Mouse (Mus musculus): ENCODE measurements around the gene Xxylt1. TPM values are rescaled to one million over a fixed set of nuclear protein-coding genes. Genes with fewer than 3 reads are reported as not detected.

The Xxylt1 gene
- total and polyA plus RNA-seq, 3 experiments: 4.0 to 7.4 (median 5.6) TPM

GRCm38 (mm10) chr16:30964411-30964810 is 116.8 kb downstream of the Xxylt1 start:
- Histone ChIP-seq H3K9me3 (replicated peaks) (no peaks in the 10 kb centered on the region), H3K27me3 (ENCODE audit: insufficient read depth, low read length) (no peaks in the 10 kb centered on the region), H3K4me1 (ENCODE audit: insufficient read depth, low read depth, low read length) (peaks cover 2% of the 10 kb centered on the region; the same call in 1 of the 2 replicates), H3K4me3 (ENCODE audit: low read depth, low read length) (no peak overlapping the region), H3K36me3 (replicated peaks) (peaks cover 61% of the 10 kb centered on the region)
- TF ChIP-seq POLR2AphosphoS5 (IDR thresholded peaks at IDR 0.05; ENCODE audit: insufficient replicate concordance, low read depth, low read length): no peak
- no peak for TF ChIP-seq GATA2 (IDR thresholded peaks at IDR 0.05; ENCODE audit: borderline replicate concordance, low read depth, low read length)
- no peak for TF ChIP-seq GATA1 (IDR thresholded peaks at IDR 0.05; ENCODE audit: borderline replicate concordance, low read length)
- TF ChIP-seq TAL1 (conservative IDR thresholded peaks at IDR 0.05; ENCODE audit: low read depth, low read length): no peak
- no peak for TF ChIP-seq CTCF (IDR thresholded peaks at IDR 0.05; ENCODE audit: low read depth, low read length)
- no peak for DNase-seq (ENCODE audit: low spot score)
- ATAC-seq (ENCODE audit: extremely low read depth, insufficient number of reproducible peaks, low FRiP score, poor library complexity, severe bottlenecking): no peak

DNA sequence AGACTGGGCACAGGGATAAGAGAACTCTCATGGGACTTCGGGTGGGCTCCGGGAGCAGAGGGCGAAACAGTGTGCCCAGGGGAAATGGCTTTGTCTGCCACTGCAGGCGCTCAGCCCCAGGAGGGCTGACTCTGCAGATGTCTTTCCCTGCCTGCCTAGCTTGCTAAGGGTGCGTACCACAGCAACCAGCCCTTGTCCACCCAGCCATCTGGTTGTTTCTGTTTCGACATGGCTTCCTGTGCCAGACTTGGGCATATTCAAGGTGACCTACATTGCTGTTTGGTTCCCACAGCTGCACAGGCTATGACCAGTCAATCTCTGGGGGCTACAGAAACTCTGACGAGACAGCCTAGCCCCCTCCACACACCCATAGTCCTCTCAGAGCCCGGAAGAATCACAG is 118.7 kb downstream of the Xxylt1 start:
- ATAC-seq (ENCODE audit: extremely low read depth, insufficient number of reproducible peaks, low FRiP score, poor library complexity, severe bottlenecking) (no peak), DNase-seq (ENCODE audit: low spot score) (no peak)
- Histone ChIP-seq H3K4me3 (ENCODE audit: low read depth, low read length) (no peak overlapping the region), H3K27me3 (ENCODE audit: insufficient read depth, low read length) (no peaks in the 10 kb centered on the region), H3K9me3 (replicated peaks) (no peaks in the 10 kb centered on the region), H3K36me3 (replicated peaks) (peaks cover 57% of the 10 kb centered on the region), H3K4me1 (ENCODE audit: insufficient read depth, low read depth, low read length) (peaks cover 2% of the 10 kb centered on the region; the same call in 1 of the 2 replicates)
- TF ChIP-seq TAL1 (conservative IDR thresholded peaks at IDR 0.05; ENCODE audit: low read depth, low read length): no peak
- TF ChIP-seq GATA1 (IDR thresholded peaks at IDR 0.05; ENCODE audit: borderline replicate concordance, low read length): no peak
- TF ChIP-seq POLR2AphosphoS5 (IDR thresholded peaks at IDR 0.05; ENCODE audit: insufficient replicate concordance, low read depth, low read length): no peak
- TF ChIP-seq GATA2 (IDR thresholded peaks at IDR 0.05; ENCODE audit: borderline replicate concordance, low read depth, low read length): no peak
- TF ChIP-seq CTCF (IDR thresholded peaks at IDR 0.05; ENCODE audit: low read depth, low read length): no peak

DNA sequence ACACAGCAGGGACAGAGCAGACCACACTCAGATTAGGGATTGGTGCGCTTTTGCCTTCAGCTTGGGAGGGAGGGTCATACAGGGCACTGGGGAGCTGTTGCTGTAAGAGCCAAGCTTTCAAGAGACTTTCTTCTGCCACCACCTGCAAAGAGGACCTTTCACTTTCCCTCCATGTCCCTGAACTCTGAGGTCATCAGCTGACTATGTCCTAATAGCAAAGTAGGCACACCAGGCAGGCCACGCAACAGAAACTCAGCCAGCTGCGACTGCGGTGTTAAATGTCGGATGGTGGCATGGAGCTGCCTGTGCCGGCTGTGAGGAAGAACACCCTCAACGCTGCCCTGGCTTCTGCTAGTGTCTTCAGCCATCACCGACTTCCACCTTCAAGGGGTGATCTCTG is 120.1 kb downstream of the Xxylt1 start:
- Histone ChIP-seq H3K4me3 (ENCODE audit: low read depth, low read length) (no peak overlapping the region), H3K27me3 (ENCODE audit: insufficient read depth, low read length) (no peaks in the 10 kb centered on the region), H3K9me3 (replicated peaks) (no peaks in the 10 kb centered on the region), H3K36me3 (replicated peaks) (peaks cover 59% of the 10 kb centered on the region), H3K4me1 (ENCODE audit: insufficient read depth, low read depth, low read length) (no peaks in the 10 kb centered on the region)
- TF ChIP-seq CTCF (IDR thresholded peaks at IDR 0.05; ENCODE audit: low read depth, low read length) (no peak), GATA1 (IDR thresholded peaks at IDR 0.05; ENCODE audit: borderline replicate concordance, low read length) (no peak), TAL1 (conservative IDR thresholded peaks at IDR 0.05; ENCODE audit: low read depth, low read length) (no peak), POLR2AphosphoS5 (IDR thresholded peaks at IDR 0.05; ENCODE audit: insufficient replicate concordance, low read depth, low read length) (no peak), GATA2 (IDR thresholded peaks at IDR 0.05; ENCODE audit: borderline replicate concordance, low read depth, low read length) (no peak)
- no peak for DNase-seq (ENCODE audit: low spot score)
- no peak for ATAC-seq (ENCODE audit: extremely low read depth, insufficient number of reproducible peaks, low FRiP score, poor library complexity, severe bottlenecking)

GRCm38 (mm10) chr16:30960266-30960665 is 121.0 kb downstream of the Xxylt1 start:
- Histone ChIP-seq H3K27me3 (ENCODE audit: insufficient read depth, low read length) (no peaks in the 10 kb centered on the region), H3K36me3 (replicated peaks) (peaks cover 59% of the 10 kb centered on the region), H3K4me1 (ENCODE audit: insufficient read depth, low read depth, low read length) (no peaks in the 10 kb centered on the region), H3K9me3 (replicated peaks) (no peaks in the 10 kb centered on the region), H3K4me3 (ENCODE audit: low read depth, low read length) (no peak overlapping the region)
- no peak for DNase-seq (ENCODE audit: low spot score)
- TF ChIP-seq GATA2 (IDR thresholded peaks at IDR 0.05; ENCODE audit: borderline replicate concordance, low read depth, low read length) (no peak), CTCF (IDR thresholded peaks at IDR 0.05; ENCODE audit: low read depth, low read length) (no peak), POLR2AphosphoS5 (IDR thresholded peaks at IDR 0.05; ENCODE audit: insufficient replicate concordance, low read depth, low read length) (no peak), TAL1 (conservative IDR thresholded peaks at IDR 0.05; ENCODE audit: low read depth, low read length) (no peak), GATA1 (IDR thresholded peaks at IDR 0.05; ENCODE audit: borderline replicate concordance, low read length) (no peak)
- ATAC-seq (ENCODE audit: extremely low read depth, insufficient number of reproducible peaks, low FRiP score, poor library complexity, severe bottlenecking): no peak

DNA sequence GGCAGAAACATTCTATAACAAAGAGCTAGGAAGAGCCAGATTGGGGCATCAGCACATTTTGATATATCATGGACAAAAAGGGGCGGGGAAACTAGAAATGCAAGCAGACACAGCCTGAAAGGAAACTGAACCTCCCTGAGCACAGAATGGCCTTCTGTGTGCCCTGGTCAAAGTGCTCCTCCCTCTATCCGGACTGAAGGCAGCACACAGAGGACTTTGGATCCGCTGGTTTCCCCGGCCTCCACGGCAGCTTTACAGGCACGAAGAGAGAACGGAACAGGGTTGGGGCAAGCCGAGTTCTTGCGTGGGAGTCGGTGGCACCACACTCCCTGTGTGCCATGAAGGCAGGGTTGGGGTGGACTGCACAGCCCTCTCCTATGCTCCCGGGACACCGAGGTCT is 121.5 kb downstream of the Xxylt1 start:
- no peak for TF ChIP-seq POLR2AphosphoS5 (IDR thresholded peaks at IDR 0.05; ENCODE audit: insufficient replicate concordance, low read depth, low read length)
- no peaks in the 10 kb centered on the region for H3K4me1 ChIP-seq (ENCODE audit: insufficient read depth, low read depth, low read length)
- no peak overlapping the region for H3K4me3 ChIP-seq (ENCODE audit: low read depth, low read length)
- H3K9me3 ChIP-seq (replicated peaks): no peaks in the 10 kb centered on the region
- H3K27me3 ChIP-seq (ENCODE audit: insufficient read depth, low read length): no peaks in the 10 kb centered on the region
- DNase-seq (ENCODE audit: low spot score): no peak
- H3K36me3 ChIP-seq (replicated peaks): peaks cover 57% of the 10 kb centered on the region
- ATAC-seq (ENCODE audit: extremely low read depth, insufficient number of reproducible peaks, low FRiP score, poor library complexity, severe bottlenecking): no peak

GRCm38 (mm10) chr16:30956141-30956540 is 125.1 kb downstream of the Xxylt1 start:
- H3K27me3 ChIP-seq (ENCODE audit: insufficient read depth, low read length): no peaks in the 10 kb centered on the region
- TF ChIP-seq CTCF (IDR thresholded peaks at IDR 0.05; ENCODE audit: low read depth, low read length) (no peak), GATA1 (IDR thresholded peaks at IDR 0.05; ENCODE audit: borderline replicate concordance, low read length) (no peak), TAL1 (conservative IDR thresholded peaks at IDR 0.05; ENCODE audit: low read depth, low read length) (no peak)
- H3K4me1 ChIP-seq (ENCODE audit: insufficient read depth, low read depth, low read length): no peaks in the 10 kb centered on the region
- DNase-seq (ENCODE audit: low spot score): no peak
- H3K4me3 ChIP-seq (ENCODE audit: low read depth, low read length): no peak overlapping the region
- H3K9me3 ChIP-seq (replicated peaks): no peaks in the 10 kb centered on the region
- H3K36me3 ChIP-seq (replicated peaks): peaks cover 45% of the 10 kb centered on the region
- ATAC-seq (ENCODE audit: extremely low read depth, insufficient number of reproducible peaks, low FRiP score, poor library complexity, severe bottlenecking): no peak

DNA sequence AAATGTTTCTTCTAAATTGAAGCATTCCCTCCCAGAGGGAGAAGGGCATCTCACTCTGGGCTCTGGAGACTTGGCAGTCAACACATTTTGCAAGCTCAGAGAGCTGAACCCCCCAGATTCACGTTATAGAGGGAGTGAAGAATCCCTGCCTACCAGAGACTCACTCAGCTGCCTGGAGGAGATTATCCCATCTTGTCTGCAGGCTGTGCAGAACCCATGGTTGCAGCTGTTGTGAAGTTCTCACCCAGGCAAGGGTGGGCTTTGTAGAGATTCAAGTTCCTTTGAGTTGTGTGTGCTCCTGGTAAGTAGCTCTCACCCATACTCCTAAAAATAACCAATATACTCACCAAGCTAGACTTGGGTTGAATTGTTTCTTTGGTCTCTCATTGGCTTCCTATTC is 132.6 kb downstream of the Xxylt1 start:
- no peaks in the 10 kb centered on the region for H3K9me3 ChIP-seq (replicated peaks)
- ATAC-seq (ENCODE audit: extremely low read depth, insufficient number of reproducible peaks, low FRiP score, poor library complexity, severe bottlenecking): no peak

More for the DNA sequence above, 132.6 kb downstream of the Xxylt1 start:
- no peak for DNase-seq (ENCODE audit: low spot score)
- Histone ChIP-seq H3K4me1 (ENCODE audit: insufficient read depth, low read depth, low read length) (no peaks in the 10 kb centered on the region), H3K4me3 (ENCODE audit: low read depth, low read length) (no peak overlapping the region), H3K27me3 (ENCODE audit: insufficient read depth, low read length) (peaks cover 4% of the 10 kb centered on the region; the same call in 1 of the 2 replicates), H3K36me3 (replicated peaks) (no peaks in the 10 kb centered on the region)
- TF ChIP-seq GATA2 (IDR thresholded peaks at IDR 0.05; ENCODE audit: borderline replicate concordance, low read depth, low read length) (no peak), TAL1 (conservative IDR thresholded peaks at IDR 0.05; ENCODE audit: low read depth, low read length) (no peak), POLR2AphosphoS5 (IDR thresholded peaks at IDR 0.05; ENCODE audit: insufficient replicate concordance, low read depth, low read length) (no peak), CTCF (IDR thresholded peaks at IDR 0.05; ENCODE audit: low read depth, low read length) (no peak), GATA1 (IDR thresholded peaks at IDR 0.05; ENCODE audit: borderline replicate concordance, low read length) (no peak)

All from G1E (cell line).